Mouse (Mus musculus): ENCODE data around the gene Rnase4. TPM values are rescaled to one million over a fixed set of nuclear protein-coding genes. Genes with fewer than 3 reads are reported as not detected.
"Not testable (repeated sequence)": the region's sequence is repeated elsewhere in the genome, so short reads cannot be mapped to it uniquely, and the experiment has no call there.

Gene Rnase4
- polyA plus RNA-seq, 1 experiment from 2014 or later = 355 TPM

DNA sequence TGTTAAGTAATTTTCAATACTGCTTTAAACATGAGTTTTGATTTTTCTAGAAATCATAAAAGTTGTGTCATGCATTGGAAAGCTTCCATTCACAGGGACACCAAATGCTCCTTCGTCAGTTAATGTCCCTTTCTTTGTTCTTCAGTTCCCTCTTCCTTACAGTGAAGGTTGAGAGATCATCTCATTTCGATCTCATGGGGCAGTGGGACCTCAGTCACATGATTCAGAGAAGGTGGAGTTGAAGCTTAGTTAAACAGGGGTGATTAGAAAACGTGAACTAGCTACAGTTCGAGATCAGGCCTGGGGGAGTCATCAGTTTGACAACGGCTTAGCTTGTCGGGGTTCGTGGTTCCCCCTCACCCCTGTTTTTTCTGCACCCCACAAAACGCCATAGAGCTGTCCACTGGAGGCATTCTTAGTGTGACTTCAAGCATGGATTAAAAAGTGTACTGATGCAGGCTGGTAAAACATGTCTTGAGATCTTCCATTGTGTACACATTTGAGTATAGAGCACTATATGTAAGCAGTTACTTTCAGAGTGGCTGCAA is 1.3 kb downstream of the Rnase4 start:
- Histone ChIP-seq H3K4me1 (replicated peaks; ENCODE audit: control insufficient read depth, insufficient read depth, low read length) (no peaks in the 10 kb centered on the region; the same call in 1 of the 2 replicates), H3K27ac (ENCODE audit: low read depth, low read length) (0 out of 2 replicates have a peak overlapping the region, but pooled peaks have one; percentile 28), H3K9me3 (ENCODE audit: control insufficient read depth) (no peaks in the 10 kb centered on the region), H3K27me3 (replicated peaks; ENCODE audit: control insufficient read depth, insufficient read depth, low read length) (no peaks in the 10 kb centered on the region), H3K4me2 (replicated peaks; ENCODE audit: low read depth) (peak overlapping the region; percentile 82), H3K4me3 (ENCODE audit: low read depth, low read length) (peak overlapping the region; percentile 76; the same call in 1 of the 2 replicates), H3K9ac (ENCODE audit: low read depth, low read length) (no peak overlapping the region), H3K36me3 (ENCODE audit: control insufficient read depth, insufficient read depth) (no peaks in the 10 kb centered on the region)
- 30% methylated on average over 8 of the region's 8 CpGs for WGBS
- TF ChIP-seq CTCF (IDR thresholded peaks at IDR 0.05; ENCODE audit: low read depth) = no peak
- ATAC-seq = no peak

DNA sequence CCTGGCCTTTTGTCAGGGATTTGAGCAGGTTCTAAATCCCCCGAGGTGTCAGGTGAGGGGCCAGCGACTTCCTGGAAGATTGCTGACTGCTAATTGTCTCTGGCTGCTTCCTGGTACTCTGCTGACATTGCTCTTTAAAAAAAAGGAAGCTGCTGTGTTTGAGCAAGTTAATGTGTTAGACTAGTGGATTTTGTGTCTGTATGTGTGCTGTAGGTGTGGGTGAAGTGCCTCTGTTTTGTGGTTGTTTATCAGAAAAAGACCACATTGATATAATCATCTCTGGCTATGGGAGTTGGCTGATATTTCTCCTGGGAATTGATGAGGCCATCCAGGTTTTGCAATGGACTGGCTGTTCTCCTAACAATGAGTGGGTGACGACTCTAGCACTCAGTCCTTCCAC is 2.6 kb downstream of the Rnase4 start:
- WGBS = 15% methylated on average over 3 of the region's 3 CpGs
- no peaks in the 10 kb centered on the region for H3K9me3 ChIP-seq (ENCODE audit: control insufficient read depth)
- no peak for ATAC-seq
- 0 out of 2 replicates have a peak overlapping the region, but pooled peaks have one; percentile 15 for H3K27ac ChIP-seq (ENCODE audit: low read depth, low read length)
- TF ChIP-seq CTCF (IDR thresholded peaks at IDR 0.05; ENCODE audit: low read depth) = no peak
- H3K4me1 ChIP-seq (replicated peaks; ENCODE audit: control insufficient read depth, insufficient read depth, low read length) = no peaks in the 10 kb centered on the region; the same call in 1 of the 2 replicates
- H3K4me2 ChIP-seq (replicated peaks; ENCODE audit: low read depth) = peak overlapping the region; percentile 7; the same call in 1 of the 2 replicates
- H3K36me3 ChIP-seq (ENCODE audit: control insufficient read depth, insufficient read depth) = no peaks in the 10 kb centered on the region
- H3K4me3 ChIP-seq (ENCODE audit: low read depth, low read length) = no peak overlapping the region
- H3K27me3 ChIP-seq (replicated peaks; ENCODE audit: control insufficient read depth, insufficient read depth, low read length) = no peaks in the 10 kb centered on the region
- no peak overlapping the region for H3K9ac ChIP-seq (ENCODE audit: low read depth, low read length)

DNA sequence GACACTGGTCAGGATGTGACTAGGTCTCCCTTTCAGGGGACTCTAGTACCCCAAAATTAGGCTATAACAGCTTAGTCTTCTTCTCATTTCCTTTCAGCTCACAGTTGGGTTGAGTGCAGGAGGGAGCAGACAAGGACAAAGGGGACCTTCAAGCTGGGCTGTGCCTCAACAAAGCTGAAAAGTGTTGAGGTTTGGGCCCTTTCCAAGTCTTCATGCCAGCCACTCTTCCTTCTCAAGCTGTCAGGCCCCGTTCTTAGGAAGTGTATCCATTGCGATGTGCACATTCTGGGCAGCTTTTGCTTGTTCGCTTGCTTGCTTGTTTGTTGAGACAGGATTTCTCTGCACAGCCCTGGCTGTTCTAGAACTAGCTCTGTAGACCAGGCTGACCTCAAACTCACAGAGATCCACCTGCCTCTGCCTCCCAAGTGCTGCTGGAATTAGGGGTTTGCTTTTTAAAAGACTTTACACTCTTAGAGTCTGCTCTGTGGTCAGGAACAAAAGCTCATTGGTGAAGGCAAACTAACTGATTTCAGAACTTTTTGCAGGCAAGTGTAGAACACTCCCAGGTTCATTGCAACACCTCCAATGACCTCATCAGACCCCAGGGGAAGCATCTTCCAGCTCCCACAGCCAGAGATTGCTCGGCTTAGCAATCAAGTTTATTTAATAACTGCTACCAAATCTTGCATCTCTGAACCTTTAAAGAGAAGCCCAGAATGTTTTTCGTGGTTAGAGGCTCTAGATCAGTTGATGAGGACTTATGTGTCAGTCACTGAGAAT is 3.4 kb downstream of the Rnase4 start:
- 0 out of 2 replicates have a peak overlapping the region, but pooled peaks have one; percentile 15 for H3K27ac ChIP-seq (ENCODE audit: low read depth, low read length)
- ATAC-seq = no peak
- H3K4me3 ChIP-seq (ENCODE audit: low read depth, low read length) = no peak overlapping the region
- no peak overlapping the region for H3K4me2 ChIP-seq (replicated peaks; ENCODE audit: low read depth)
- no peaks in the 10 kb centered on the region; the same call in 1 of the 2 replicates for H3K4me1 ChIP-seq (replicated peaks; ENCODE audit: control insufficient read depth, insufficient read depth, low read length)
- H3K27me3 ChIP-seq (replicated peaks; ENCODE audit: control insufficient read depth, insufficient read depth, low read length) = no peaks in the 10 kb centered on the region
- H3K36me3 ChIP-seq (ENCODE audit: control insufficient read depth, insufficient read depth) = no peaks in the 10 kb centered on the region
- TF ChIP-seq CTCF (IDR thresholded peaks at IDR 0.05; ENCODE audit: low read depth) = no peak
- H3K9ac ChIP-seq (ENCODE audit: low read depth, low read length) = no peak overlapping the region
- WGBS = 73% methylated on average over 5 of the region's 5 CpGs
- no peaks in the 10 kb centered on the region for H3K9me3 ChIP-seq (ENCODE audit: control insufficient read depth)

DNA sequence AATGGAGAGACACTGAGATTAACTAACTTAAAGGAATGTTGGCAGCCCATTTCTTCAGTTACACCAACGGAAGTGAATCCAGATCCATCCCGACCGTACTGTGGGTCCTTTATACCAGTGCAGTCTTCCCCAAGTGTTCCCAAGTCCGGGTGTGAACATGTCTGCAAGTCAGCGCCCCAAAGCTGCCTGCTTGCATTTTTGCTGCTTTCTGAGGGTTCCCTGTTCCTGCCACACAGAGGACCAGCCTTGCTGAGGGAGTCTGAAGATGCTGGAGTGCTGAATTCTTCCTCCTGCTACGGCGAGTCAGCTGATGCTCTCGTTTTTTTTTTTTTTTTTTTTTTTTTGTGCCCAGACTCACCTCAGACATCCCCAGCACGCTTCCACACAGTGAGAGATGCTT is 4.0 kb downstream of the Rnase4 start:
- no peaks in the 10 kb centered on the region for H3K36me3 ChIP-seq (ENCODE audit: control insufficient read depth, insufficient read depth)
- no peak for ATAC-seq
- no peaks in the 10 kb centered on the region; the same call in 1 of the 2 replicates for H3K4me1 ChIP-seq (replicated peaks; ENCODE audit: control insufficient read depth, insufficient read depth, low read length)
- no peak overlapping the region for H3K27ac ChIP-seq (ENCODE audit: low read depth, low read length)
- no peaks in the 10 kb centered on the region for H3K27me3 ChIP-seq (replicated peaks; ENCODE audit: control insufficient read depth, insufficient read depth, low read length)
- no peaks in the 10 kb centered on the region for H3K9me3 ChIP-seq (ENCODE audit: control insufficient read depth)
- WGBS = 72% methylated on average over 8 of the region's 9 CpGs
- no peak overlapping the region for H3K4me2 ChIP-seq (replicated peaks; ENCODE audit: low read depth)
- no peak overlapping the region for H3K4me3 ChIP-seq (ENCODE audit: low read depth, low read length)
- TF ChIP-seq CTCF (IDR thresholded peaks at IDR 0.05; ENCODE audit: low read depth) = no peak
- H3K9ac ChIP-seq (ENCODE audit: low read depth, low read length) = no peak overlapping the region

DNA sequence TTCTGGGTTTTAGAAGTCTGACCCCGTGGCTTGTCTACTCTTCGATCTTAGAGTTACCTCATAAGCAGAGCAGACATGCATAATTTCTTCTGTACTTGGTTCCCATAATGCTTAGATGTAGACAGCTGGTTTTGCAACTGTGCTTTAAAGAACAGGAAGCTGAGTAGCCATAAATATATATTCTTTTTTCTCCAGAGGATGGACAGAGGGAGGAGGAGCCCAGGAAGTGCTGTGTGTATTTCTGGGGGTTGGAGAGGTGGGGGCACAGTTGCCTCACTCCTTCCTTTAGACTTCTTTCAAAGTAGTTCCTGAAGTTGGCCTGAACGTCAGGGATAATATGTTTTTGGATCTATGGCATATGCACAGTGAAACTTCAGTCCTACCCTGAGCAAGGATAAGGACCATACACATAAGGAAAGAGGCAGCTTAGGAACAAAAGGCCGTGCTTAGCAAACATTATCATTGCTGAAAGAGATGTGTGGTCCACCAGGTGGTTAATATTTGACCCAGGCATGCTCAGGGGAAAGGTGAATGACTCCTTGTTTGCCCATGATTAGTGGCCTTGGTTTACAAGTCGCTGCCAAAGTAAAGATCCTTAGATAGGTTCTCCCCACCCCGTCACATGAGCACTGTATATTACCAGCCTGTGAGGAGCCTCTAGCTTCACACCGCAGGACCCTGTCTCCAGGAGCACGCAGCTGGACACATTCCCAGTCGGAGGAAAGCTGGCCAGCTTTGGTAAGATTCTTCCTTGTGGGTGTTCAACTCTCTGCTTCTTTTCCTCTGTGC is 5.1 kb downstream of the Rnase4 start:
- Histone ChIP-seq H3K9ac (ENCODE audit: low read depth, low read length) (no peak overlapping the region), H3K4me2 (replicated peaks; ENCODE audit: low read depth) (peak overlapping the region; percentile 54), H3K36me3 (ENCODE audit: control insufficient read depth, insufficient read depth) (no peaks in the 10 kb centered on the region), H3K27me3 (replicated peaks; ENCODE audit: control insufficient read depth, insufficient read depth, low read length) (no peaks in the 10 kb centered on the region), H3K4me3 (ENCODE audit: low read depth, low read length) (peak overlapping the region; percentile 31), H3K9me3 (ENCODE audit: control insufficient read depth) (no peaks in the 10 kb centered on the region), H3K4me1 (replicated peaks; ENCODE audit: control insufficient read depth, insufficient read depth, low read length) (no peaks in the 10 kb centered on the region; the same call in 1 of the 2 replicates), H3K27ac (ENCODE audit: low read depth, low read length) (peak overlapping the region; percentile 30)
- ATAC-seq = peak; percentile 83
- no peak for TF ChIP-seq CTCF (IDR thresholded peaks at IDR 0.05; ENCODE audit: low read depth)
- WGBS = 16% methylated on average over 9 of the region's 9 CpGs

DNA sequence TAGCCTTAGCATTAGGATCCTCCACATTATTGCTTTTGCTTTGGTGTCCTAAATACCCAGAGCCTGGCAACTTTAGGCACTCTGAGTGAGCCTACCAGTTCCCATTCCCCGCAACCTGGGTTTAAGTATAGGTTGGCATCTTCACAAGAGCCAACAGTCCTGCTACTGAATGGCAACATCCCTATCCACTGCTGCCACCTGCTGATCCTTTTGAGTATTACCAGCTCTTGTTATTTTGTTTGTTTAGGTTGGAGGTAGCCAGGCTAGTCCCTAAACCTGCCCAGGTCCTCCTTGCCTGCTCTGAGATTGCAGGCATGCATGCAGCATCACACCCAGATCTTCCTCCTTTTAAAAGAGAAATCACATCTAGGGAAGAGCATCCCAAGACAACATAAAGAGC is 7.4 kb downstream of the Rnase4 start:
- ATAC-seq = 0 out of 2 replicates have a peak, but pooled peaks have one; percentile 14
- not testable (repeated sequence) for H3K27me3 ChIP-seq (replicated peaks; ENCODE audit: control insufficient read depth, insufficient read depth, low read length); H3K27ac ChIP-seq (ENCODE audit: low read depth, low read length); H3K9ac ChIP-seq (ENCODE audit: low read depth, low read length); H3K36me3 ChIP-seq (ENCODE audit: control insufficient read depth, insufficient read depth); H3K9me3 ChIP-seq (ENCODE audit: control insufficient read depth); H3K4me1 ChIP-seq (replicated peaks; ENCODE audit: control insufficient read depth, insufficient read depth, low read length)
- 20% methylated on average over 1 of the region's 1 CpGs for WGBS
- peak; percentile 81 for TF ChIP-seq CTCF (IDR thresholded peaks at IDR 0.05; ENCODE audit: low read depth)
- Histone ChIP-seq H3K4me2 (replicated peaks; ENCODE audit: low read depth) (peak overlapping the region; percentile 54), H3K4me3 (ENCODE audit: low read depth, low read length) (0 out of 2 replicates have a peak overlapping the region, but pooled peaks have one; percentile 2)

Data from intestine, postnatal 0 days (tissue).